Mouse (Mus musculus) urinary bladder, postnatal 14 days (tissue): Measurements from ENCODE around the gene Trim31.

ENCODE experiments used
- DNase-seq: peaks from one replicate; pipeline ENCODE4 v3.0.0; 2021; ENCODE audit warnings: low spot score

Gene Trim31

GRCm38 (mm10) chr17:36896583-36896982 is 1.3 kb upstream of the Trim31 start:
- peak; percentile 50 for DNase-seq

- no peak for DNase-seq
These were observed 853 bp upstream of the Trim31 start for GRCm38 (mm10) chr17:36897065-36897464.

- no peak for DNase-seq
These were observed 1.5 kb downstream of the Trim31 start for GRCm38 (mm10) chr17:36899376-36899775.

- no peak for DNase-seq
These were observed 2.1 kb downstream of the Trim31 start for GRCm38 (mm10) chr17:36900001-36900400.

- DNase-seq: no peak
These were observed 2.8 kb downstream of the Trim31 start for GRCm38 (mm10) chr17:36900691-36901090.

GRCm38 (mm10) chr17:36903651-36904050 is 5.7 kb downstream of the Trim31 start:
- DNase-seq: no peak

GRCm38 (mm10) chr17:36908235-36908634 is 10.3 kb downstream of the Trim31 start:
- no peak for DNase-seq

GRCm38 (mm10) chr17:36909802-36910201 is 11.9 kb downstream of the Trim31 start:
- DNase-seq: no peak

- DNase-seq: no peak
These were observed 14.1 kb downstream of the Trim31 start for GRCm38 (mm10) chr17:36912031-36912430.

- peak; percentile 83 for DNase-seq
These were observed 16.2 kb downstream of the Trim31 start for GRCm38 (mm10) chr17:36914108-36914507.

- DNase-seq: peak; percentile 66
These were observed 17.2 kb downstream of the Trim31 start for GRCm38 (mm10) chr17:36915076-36915475.

GRCm38 (mm10) chr17:36920239-36920638 is 22.3 kb downstream of the Trim31 start:
- DNase-seq: peak; percentile 68

GRCm38 (mm10) chr17:36922715-36923114 is 24.8 kb downstream of the Trim31 start:
- DNase-seq: no peak

GRCm38 (mm10) chr17:36923491-36923890 is 25.6 kb downstream of the Trim31 start:
- no peak for DNase-seq

- DNase-seq: no peak
These were observed 29.7 kb downstream of the Trim31 start for GRCm38 (mm10) chr17:36927496-36928120.

GRCm38 (mm10) chr17:36929236-36929932 is 31.5 kb downstream of the Trim31 start:
- DNase-seq: no peak

GRCm38 (mm10) chr17:36930233-36930632 is 32.3 kb downstream of the Trim31 start:
- DNase-seq: no peak

- no peak for DNase-seq
These were observed 33.2 kb downstream of the Trim31 start for GRCm38 (mm10) chr17:36931130-36931529.

- peak; percentile 51 for DNase-seq
These were observed 33.9 kb downstream of the Trim31 start for GRCm38 (mm10) chr17:36931806-36932205.

GRCm38 (mm10) chr17:36938056-36938455 is 40.1 kb downstream of the Trim31 start:
- DNase-seq: peak; percentile 35

- DNase-seq: peak; percentile 85
These were observed 44.5 kb downstream of the Trim31 start for GRCm38 (mm10) chr17:36942391-36942790.

- DNase-seq: peak; percentile 66
These were observed 45.0 kb downstream of the Trim31 start, which contains the start of gene Rnf39 for GRCm38 (mm10) chr17:36942791-36943471. Gene Rnf39 (plus strand): TSS chr17:36942918.

GRCm38 (mm10) chr17:36943691-36944090 is 45.8 kb downstream of the Trim31 start:
- no peak for DNase-seq
